Mouse (Mus musculus) kidney, embryonic 14.5 days (tissue): ENCODE data around the gene Lsg1. TPM values are rescaled to one million over a fixed set of nuclear protein-coding genes. Genes with fewer than 3 reads are reported as not detected.

ENCODE experiments used
- ATAC-seq: fragments of 200-750 bp; cut with Nextera tagmentation; 2 replicates; pipeline ENCODE4 v1.8.0; 2017; ENCODE audit warnings: moderate number of reproducible peaks, mild to moderate bottlenecking, moderate TSS enrichment, moderate library complexity; ENCODE audit not compliant: low FRiP score, low TSS enrichment
- H3K27ac ChIP-seq: fragments of 300-500 bp; sonication (generic); 2 replicates; pipeline ENCODE4 v1.5.1; 2014; ENCODE audit warnings: low read depth, mild to moderate bottlenecking, low read length, moderate library complexity, mixed read lengths
- H3K27me3 ChIP-seq: fragments of 300-500 bp; sonication (generic); 2 replicates; pipeline ENCODE4 v1.6.1; 2014; ENCODE audit warnings: mild to moderate bottlenecking, low read length; ENCODE audit not compliant: control insufficient read depth, insufficient read depth
- H3K36me3 ChIP-seq: fragments of 300-500 bp; sonication (generic); 2 replicates; pipeline ENCODE4 v1.6.1; 2014; ENCODE audit warnings: low read length, mixed read lengths; ENCODE audit not compliant: control insufficient read depth, insufficient read depth
- H3K4me1 ChIP-seq: fragments of 300-500 bp; sonication (generic); 2 replicates; pipeline ENCODE4 v1.6.1; 2014; ENCODE audit warnings: low read length, mixed read lengths; ENCODE audit not compliant: control insufficient read depth, insufficient read depth
- H3K4me2 ChIP-seq: fragments of 300-500 bp; sonication (generic); replicated peaks from 2 replicates; pipeline ENCODE4 v1.6.1; 2014; ENCODE audit warnings: low read depth, mild to moderate bottlenecking, low read length
- H3K4me3 ChIP-seq: fragments of 300-500 bp; sonication (generic); 2 replicates; pipeline ENCODE4 v1.5.1; 2014; ENCODE audit warnings: mild to moderate bottlenecking, low read length
- H3K9ac ChIP-seq: fragments of 300-500 bp; sonication (generic); 2 replicates; pipeline ENCODE4 v1.6.1; 2014; ENCODE audit warnings: low read depth, mild to moderate bottlenecking, low read length, moderate library complexity
- H3K9me3 ChIP-seq: fragments of 300-500 bp; sonication (generic); 2 replicates; pipeline ENCODE4 v1.6.1; 2016; ENCODE audit warnings: low read length; ENCODE audit not compliant: control insufficient read depth
- WGBS: fragments of 180-500 bp; shearing (Covaris S2); extraction: QIAGEN DNeasy Blood & Tissue Kit; methylation state at CpG from one replicate; pipeline ENCODE4 v1.1.7; 2014; 5-methylcytosine and 5-hydroxymethylcytosine counted together
- polyA plus RNA-seq: library from polyadenylated mRNA; unstranded; fragments of >200 nt; fragmentation: Nextera tagmentation; extraction: Ambion mirVana; gene quantifications from 2 replicates; pipeline ENCODE4 v1.2.1, GENCODE M21; 2014

Lsg1 gene
- polyA plus RNA-seq, 1 experiment from 2014 or later: 74.8 TPM

DNA sequence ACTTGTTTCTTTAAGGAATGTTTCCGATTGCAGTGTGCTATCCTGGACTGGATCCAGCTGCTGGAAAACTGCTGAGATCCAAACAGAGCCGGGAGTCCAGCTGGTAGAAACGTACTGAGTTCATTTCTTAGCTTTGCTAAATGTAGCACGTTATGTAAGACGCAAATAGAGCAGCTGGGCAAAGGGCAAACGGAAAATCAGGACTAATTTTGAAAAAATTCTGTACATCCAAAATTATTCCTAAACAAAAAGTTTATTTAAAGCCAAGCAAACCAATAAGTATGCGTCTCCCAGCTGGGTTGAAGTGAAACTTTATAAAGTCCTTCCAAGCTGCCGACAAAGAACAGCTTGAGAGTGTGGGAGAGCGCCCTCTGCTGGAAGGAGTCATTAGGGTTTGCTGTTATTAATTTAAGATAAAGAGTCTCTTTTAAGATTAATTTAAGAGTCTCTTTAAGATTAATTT, 67.0 kb downstream of the Lsg1 start:
- WGBS: 24% methylated on average over 9 of the region's 9 CpGs

DNA sequence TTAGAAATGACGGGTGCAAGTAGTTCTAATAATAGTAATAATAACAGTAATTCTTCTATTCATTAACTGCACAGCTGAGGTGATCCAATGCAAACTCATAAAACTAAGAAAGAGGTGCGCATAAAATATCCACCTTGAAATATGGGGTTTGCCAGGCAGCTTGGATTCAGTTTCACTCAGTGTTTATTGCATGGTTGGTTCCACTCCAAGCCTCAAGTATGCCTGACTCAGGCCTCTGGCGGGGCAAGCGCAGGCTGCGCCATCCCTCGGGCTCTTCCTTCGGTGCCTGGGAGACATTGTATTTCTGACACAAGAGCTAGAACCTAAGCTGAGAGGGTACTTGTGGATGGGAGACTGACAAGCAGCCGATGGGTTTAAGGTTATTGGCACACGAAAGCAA, 68.8 kb downstream of the Lsg1 start:
- peaks cover 5% of the 10 kb centered on the region; the same call in 1 of the 2 replicates for H3K9me3 ChIP-seq
- 62% methylated on average over 9 of the region's 9 CpGs for WGBS
- ATAC-seq: no peak

More for the DNA sequence above, 67.0 kb downstream of the Lsg1 start:
- Histone ChIP-seq H3K9me3 (peaks cover 3% of the 10 kb centered on the region; the same call in 1 of the 2 replicates), H3K4me1 (peaks cover 14% of the 10 kb centered on the region; the same call in 1 of the 2 replicates), H3K4me2 (peak overlapping the region; percentile 30), H3K27ac (no peak overlapping the region), H3K4me3 (no peak overlapping the region), H3K36me3 (no peaks in the 10 kb centered on the region), H3K27me3 (no peaks in the 10 kb centered on the region), H3K9ac (no peak overlapping the region)
- no peak for ATAC-seq

DNA sequence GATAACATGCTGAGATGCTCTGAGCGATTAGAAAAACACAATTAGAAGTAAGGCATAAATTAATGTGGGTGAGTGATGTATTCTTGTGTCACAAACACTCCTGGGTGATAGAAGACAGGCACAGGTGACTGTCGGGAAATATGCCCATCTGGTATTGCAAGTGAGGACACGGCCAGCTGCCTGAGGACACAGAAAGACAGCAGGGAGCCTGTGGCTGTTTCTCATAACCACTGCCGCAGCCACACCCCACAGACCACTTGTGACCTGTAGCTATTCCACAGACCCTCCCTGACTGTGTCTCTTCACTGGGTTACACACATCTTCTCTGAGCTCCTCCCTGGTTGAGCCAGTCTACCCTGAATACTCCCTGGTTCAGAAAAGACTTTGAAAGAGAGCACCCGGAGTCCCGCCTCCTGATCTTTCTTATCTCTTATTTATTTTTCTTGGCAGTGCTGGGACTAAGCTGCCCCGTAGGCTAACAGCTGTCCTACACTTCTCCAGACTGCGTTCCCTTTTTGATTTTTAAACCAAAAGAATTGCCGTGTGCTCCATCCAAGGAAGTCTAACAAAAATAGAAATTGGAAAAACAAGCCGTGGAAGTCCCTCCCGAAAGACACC, 69.6 kb downstream of the Lsg1 start:
- peaks cover 5% of the 10 kb centered on the region; the same call in 1 of the 2 replicates for H3K9me3 ChIP-seq
- no peaks in the 10 kb centered on the region for H3K36me3 ChIP-seq
- no peak overlapping the region for H3K9ac ChIP-seq
- H3K4me2 ChIP-seq: no peak overlapping the region
- H3K27me3 ChIP-seq: no peaks in the 10 kb centered on the region
- H3K4me1 ChIP-seq: peaks cover 18% of the 10 kb centered on the region; the same call in 1 of the 2 replicates
- 48% methylated on average over 11 of the region's 11 CpGs for WGBS
- ATAC-seq: no peak
- no peak overlapping the region for H3K4me3 ChIP-seq
- H3K27ac ChIP-seq: no peak overlapping the region

More for the DNA sequence above, 68.8 kb downstream of the Lsg1 start:
- no peak overlapping the region for H3K27ac ChIP-seq
- no peaks in the 10 kb centered on the region for H3K36me3 ChIP-seq
- H3K4me3 ChIP-seq: no peak overlapping the region
- H3K4me2 ChIP-seq: no peak overlapping the region
- no peak overlapping the region for H3K9ac ChIP-seq
- H3K4me1 ChIP-seq: peaks cover 14% of the 10 kb centered on the region; the same call in 1 of the 2 replicates
- no peaks in the 10 kb centered on the region for H3K27me3 ChIP-seq

DNA sequence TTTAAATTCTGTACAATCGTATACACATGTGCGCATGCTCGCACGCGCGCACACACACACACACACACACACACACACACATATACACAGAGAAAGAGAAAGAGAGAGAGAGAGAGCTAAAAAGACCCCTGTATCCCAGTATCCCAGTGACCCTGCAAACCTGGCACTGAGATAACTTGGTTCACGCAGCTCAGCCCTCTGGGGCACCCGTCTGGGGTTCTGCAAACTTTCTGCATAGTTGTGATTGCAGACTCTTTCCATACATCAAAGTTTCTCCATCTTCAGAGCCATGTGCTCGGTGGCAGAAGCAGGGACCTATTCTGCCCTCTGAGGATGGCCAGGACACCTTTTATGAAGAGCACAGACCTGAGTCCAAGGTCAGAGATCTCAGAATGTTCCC, 70.4 kb downstream of the Lsg1 start:
- H3K27ac ChIP-seq: no peak overlapping the region
- WGBS: 93% methylated on average over 9 of the region's 9 CpGs
- H3K9me3 ChIP-seq: peaks cover 5% of the 10 kb centered on the region; the same call in 1 of the 2 replicates
- H3K27me3 ChIP-seq: no peaks in the 10 kb centered on the region
- H3K36me3 ChIP-seq: no peaks in the 10 kb centered on the region
- H3K4me3 ChIP-seq: no peak overlapping the region
- peaks cover 26% of the 10 kb centered on the region; the same call in 1 of the 2 replicates for H3K4me1 ChIP-seq
- H3K9ac ChIP-seq: no peak overlapping the region
- no peak for ATAC-seq
- no peak overlapping the region for H3K4me2 ChIP-seq

DNA sequence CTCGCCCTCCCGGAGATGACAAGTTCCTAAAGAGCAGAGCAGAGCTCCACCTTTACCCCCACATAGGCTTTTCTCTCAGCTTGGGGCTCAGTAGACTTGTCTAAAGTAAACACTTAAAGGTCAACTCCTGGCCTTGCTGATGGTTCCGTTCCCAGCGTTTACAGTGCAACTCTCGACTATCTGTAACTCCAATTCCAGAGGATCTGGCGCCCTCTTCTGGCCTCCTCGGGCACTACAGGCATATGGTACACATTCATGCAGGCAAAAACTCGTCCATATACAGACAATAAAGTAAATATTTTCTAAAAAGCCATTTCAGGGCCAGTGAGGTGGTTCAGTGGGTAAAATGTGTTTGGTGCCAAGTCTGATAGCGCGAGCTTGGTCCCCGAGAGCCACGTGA, 72.0 kb downstream of the Lsg1 start:
- Histone ChIP-seq H3K27me3 (no peaks in the 10 kb centered on the region), H3K9me3 (peaks cover 5% of the 10 kb centered on the region; the same call in 1 of the 2 replicates), H3K27ac (no peak overlapping the region), H3K4me3 (no peak overlapping the region), H3K36me3 (no peaks in the 10 kb centered on the region), H3K4me1 (peaks cover 35% of the 10 kb centered on the region), H3K4me2 (no peak overlapping the region), H3K9ac (no peak overlapping the region)
- WGBS: 74% methylated on average over 12 of the region's 12 CpGs
- ATAC-seq: no peak

DNA sequence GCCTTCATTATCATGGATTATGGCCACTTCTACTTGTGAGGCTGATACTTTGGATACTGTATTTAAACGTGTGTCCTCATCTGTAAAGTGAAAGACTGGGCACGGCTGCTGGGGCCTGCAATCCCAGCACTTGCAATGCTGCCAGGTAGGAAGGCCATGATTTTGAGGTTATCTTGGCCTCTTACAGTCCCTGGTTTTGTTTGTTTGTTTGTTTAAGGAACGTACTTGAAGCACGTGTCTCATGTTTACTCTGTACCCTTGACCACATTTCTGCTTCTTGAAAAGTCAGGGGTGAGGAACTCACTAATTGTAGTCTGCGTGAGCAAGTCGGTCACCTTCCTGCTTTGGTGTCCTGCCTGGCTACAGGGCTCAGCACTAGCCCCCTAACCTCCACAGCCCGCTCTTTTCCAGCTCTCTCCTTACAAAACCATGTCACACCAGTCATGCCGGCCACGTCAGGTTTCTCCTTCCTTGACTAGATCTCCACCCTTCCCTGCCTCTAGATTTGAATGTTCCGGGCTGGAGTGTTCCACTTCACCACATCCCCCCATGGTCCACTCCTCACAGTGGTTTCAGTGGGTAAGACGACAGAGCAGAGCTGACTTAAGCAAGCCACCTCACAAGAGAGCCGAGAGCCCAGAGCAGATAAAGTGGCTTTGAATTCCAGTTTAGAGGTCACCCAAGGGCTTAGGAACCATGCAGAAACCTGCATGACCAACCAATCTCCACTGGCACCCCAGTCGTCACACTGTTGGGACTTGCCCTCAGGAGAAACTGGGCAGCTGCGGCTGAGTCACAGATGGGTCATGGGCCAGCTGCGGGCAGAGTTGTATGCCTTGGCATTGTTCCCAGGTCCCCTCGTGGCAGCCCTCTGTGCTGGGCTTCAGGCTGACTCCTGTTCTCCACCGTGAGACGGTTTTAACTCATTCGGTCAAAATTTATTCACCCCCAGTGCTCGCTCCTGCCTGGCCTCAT, 74.1 kb downstream of the Lsg1 start:
- H3K9me3 ChIP-seq: peaks cover 5% of the 10 kb centered on the region; the same call in 1 of the 2 replicates
- H3K4me2 ChIP-seq: no peak overlapping the region
- no peak overlapping the region for H3K9ac ChIP-seq
- H3K4me1 ChIP-seq: peaks cover 30% of the 10 kb centered on the region
- H3K4me3 ChIP-seq: no peak overlapping the region
- 0 out of 2 replicates have a peak overlapping the region, but pooled peaks have one; percentile 6 for H3K27ac ChIP-seq
- 57% methylated on average over 20 of the region's 20 CpGs for WGBS
- no peaks in the 10 kb centered on the region for H3K36me3 ChIP-seq
- 0 out of 2 replicates have a peak, but pooled peaks cover 3% of the 10 kb centered on the region for H3K27me3 ChIP-seq
- no peak for ATAC-seq

DNA sequence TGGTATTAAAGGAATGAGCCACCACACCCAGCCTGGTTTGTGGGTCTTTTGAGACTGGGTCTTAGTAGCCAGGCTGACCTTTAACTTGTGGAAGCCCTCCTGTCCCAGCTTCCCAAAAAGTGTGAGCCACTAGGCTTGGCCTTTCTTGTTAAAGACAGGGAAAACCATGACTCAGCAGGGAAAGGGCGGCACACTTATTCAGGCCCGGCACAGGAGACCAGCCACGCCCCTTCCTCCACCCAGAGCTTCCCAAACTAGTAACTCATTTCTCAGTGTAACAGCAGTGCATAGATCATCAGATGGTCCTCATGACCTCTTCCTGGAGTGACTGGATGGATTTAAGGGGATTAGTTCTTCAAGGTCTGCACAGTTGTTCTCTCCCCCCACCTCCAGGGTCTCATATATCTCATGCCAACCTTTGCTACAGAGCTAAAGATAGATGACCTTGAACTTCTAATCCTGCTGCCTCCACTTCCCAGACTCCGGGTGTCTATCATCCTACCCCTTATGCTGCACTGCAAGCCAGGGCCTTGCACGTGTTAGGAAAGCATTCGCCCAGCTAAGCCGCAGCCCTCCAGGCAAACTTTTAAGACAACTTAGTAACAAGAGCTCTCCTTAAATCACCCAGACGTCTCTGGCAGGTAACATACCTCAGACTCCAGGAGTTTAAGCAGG, 74.9 kb downstream of the Lsg1 start:
- Histone ChIP-seq H3K4me3 (no peak overlapping the region), H3K4me1 (peaks cover 24% of the 10 kb centered on the region), H3K36me3 (no peaks in the 10 kb centered on the region), H3K9ac (no peak overlapping the region), H3K9me3 (peaks cover 5% of the 10 kb centered on the region; the same call in 1 of the 2 replicates), H3K4me2 (no peak overlapping the region), H3K27ac (no peak overlapping the region), H3K27me3 (0 out of 2 replicates have a peak, but pooled peaks cover 3% of the 10 kb centered on the region)
- peak; percentile 43 for ATAC-seq
- WGBS: 19% methylated on average over 8 of the region's 8 CpGs

DNA sequence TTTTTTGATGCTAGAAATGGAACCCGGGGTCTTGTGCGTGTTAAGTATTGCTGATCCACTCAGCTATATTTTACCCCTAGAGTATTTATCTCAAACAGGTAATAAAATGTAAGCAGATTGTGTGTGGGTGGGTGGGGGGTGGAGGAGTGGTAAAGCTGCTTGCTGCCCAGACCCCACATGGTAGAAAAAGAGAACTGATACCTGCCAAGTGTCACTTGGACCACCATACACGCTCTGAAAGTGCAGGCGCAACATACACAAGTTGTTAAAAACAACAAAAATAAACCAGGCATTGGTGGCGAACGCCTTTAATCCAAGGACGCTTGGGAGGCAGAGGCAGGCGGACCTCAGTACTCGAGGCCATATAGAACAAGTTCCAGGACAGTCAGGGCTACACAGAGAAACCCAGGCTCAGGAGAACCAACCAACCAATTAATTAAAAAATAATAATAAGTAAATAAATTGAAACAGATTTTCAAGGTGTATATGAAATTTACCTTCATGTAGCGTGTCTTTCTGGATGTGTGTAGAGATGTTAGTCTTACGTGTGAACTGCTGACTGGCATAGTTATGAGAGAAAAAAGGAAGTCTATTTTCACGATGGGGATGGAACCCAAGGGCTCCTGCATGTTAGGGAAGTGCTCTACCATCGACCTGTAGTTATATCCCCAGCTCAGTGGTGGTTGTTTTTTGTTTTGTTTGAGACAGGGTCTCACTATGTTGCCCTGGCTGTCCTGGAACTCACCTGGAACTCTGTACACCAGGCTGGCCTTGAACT, 75.6 kb downstream of the Lsg1 start:
- Histone ChIP-seq H3K27ac (no peak overlapping the region), H3K4me1 (peaks cover 21% of the 10 kb centered on the region), H3K4me3 (peak overlapping the region; percentile 72; the same call in 1 of the 2 replicates), H3K9ac (peak overlapping the region; percentile 73; the same call in 1 of the 2 replicates), H3K27me3 (0 out of 2 replicates have a peak, but pooled peaks cover 3% of the 10 kb centered on the region), H3K9me3 (peaks cover 5% of the 10 kb centered on the region; the same call in 1 of the 2 replicates), H3K4me2 (peak overlapping the region; percentile 68), H3K36me3 (no peaks in the 10 kb centered on the region)
- ATAC-seq: no peak
- WGBS: 80% methylated on average over 13 of the region's 13 CpGs
